Comparison of ENCODE assay signal across 9 mouse cellular contexts in genomic region chr5:93126930-93127562, GRCm38 (mm10). TPM values are rescaled to one million over a fixed set of nuclear protein-coding genes. Genes with fewer than 3 reads are reported as not detected.
A peak's percentile ranks its signal among the peaks of the same experiment; 100 is the strongest.
DNase-seq lines count a peak whose midpoint lies in the region; ATAC-seq lines count a peak whose summit lies in the region.
"Had no signal": no experiment of that assay in that cellular context is flagged by ENCODE, and none has a peak within 500 bp of the region (broad histone marks: within the 10 kb centered on the region; RNA-seq: fewer than 3 reads in every experiment).

No protein-coding gene starts in this region.

- no peak for ATAC-seq in heart, embryonic 15.5 days (replicated peaks; ENCODE audit: insufficient number of reproducible peaks, insufficient read depth, low FRiP score, low read depth)
- peak; percentile 61 for ATAC-seq in forebrain, embryonic 16.5 days
- ATAC-seq in midbrain, embryonic 12.5 days (ENCODE audit: low FRiP score, low read depth): peak; percentile 57

- DNase-seq in heart, postnatal 25 days (ENCODE audit: low spot score): no peak
- peak; percentile 47 for DNase-seq in Muller cell, postnatal 12 days (ENCODE audit: inconsistent ontology term)
- DNase-seq in cerebellum, postnatal 4 days (ENCODE audit: low spot score in 2 of 2): no peak
- no peak for DNase-seq in kidney, postnatal 36 days
- DNase-seq in adrenal gland, postnatal 10 days: no peak

- H3K4me2 ChIP-seq in heart, embryonic 15.5 days: no peak overlapping the region
- peak overlapping the region; percentile 3; the same call in 1 of the 2 replicates for H3K4me2 ChIP-seq in forebrain, embryonic 16.5 days (ENCODE audit: low read length)
- H3K4me2 ChIP-seq in midbrain, embryonic 12.5 days (replicated peaks): peak overlapping the region; percentile 23; the same call in 1 of the 2 replicates

- WGBS in heart, embryonic 15.5 days: 51% methylated on average over 4 of the region's 4 CpGs
- 8% methylated on average over 4 of the region's 4 CpGs for WGBS in forebrain, embryonic 16.5 days
- WGBS in midbrain, embryonic 12.5 days: 15% methylated on average over 4 of the region's 4 CpGs

- no peaks in the 10 kb centered on the region for H3K36me3 ChIP-seq in heart, embryonic 15.5 days
- H3K36me3 ChIP-seq in forebrain, embryonic 16.5 days (ENCODE audit: control insufficient read depth, insufficient read depth): no peaks in the 10 kb centered on the region
- H3K36me3 ChIP-seq in midbrain, embryonic 12.5 days: no peaks in the 10 kb centered on the region

- no peaks in the 10 kb centered on the region for H3K9me3 ChIP-seq in heart, embryonic 15.5 days (replicated peaks)
- no peaks in the 10 kb centered on the region for H3K9me3 ChIP-seq in forebrain, embryonic 16.5 days (ENCODE audit: control insufficient read depth, low read length)
- H3K9me3 ChIP-seq in midbrain, embryonic 12.5 days: no peaks in the 10 kb centered on the region

- no peak overlapping the region for H3K9ac ChIP-seq in heart, embryonic 15.5 days
- H3K9ac ChIP-seq in forebrain, embryonic 16.5 days (replicated peaks; ENCODE audit: low read depth, low read length): no peak overlapping the region
- peak overlapping the region; percentile 28; the same call in 1 of the 2 replicates for H3K9ac ChIP-seq in midbrain, embryonic 12.5 days (replicated peaks)

- intact Hi-C loops in heart, postnatal 25 days (cut with DNase I): loop anchor here (5.0 kb wide), 1 partner anchor 35 kb away; the partner anchor contains the start of gene Sept11

- H3K4me3 ChIP-seq in heart, embryonic 15.5 days: no peak overlapping the region
- H3K4me3 ChIP-seq in forebrain, embryonic 16.5 days (replicated peaks; ENCODE audit: low read length): no peak overlapping the region
- H3K4me3 ChIP-seq in midbrain, embryonic 12.5 days: no peak overlapping the region
- H3K4me3 ChIP-seq: myocyte had no signal

- H3K27me3 ChIP-seq in heart, embryonic 15.5 days: no peaks in the 10 kb centered on the region
- no peaks in the 10 kb centered on the region for H3K27me3 ChIP-seq in forebrain, embryonic 16.5 days (replicated peaks; ENCODE audit: control insufficient read depth, insufficient read depth, low read length)
- no peaks in the 10 kb centered on the region for H3K27me3 ChIP-seq in midbrain, embryonic 12.5 days

- peaks cover 75% of the 10 kb centered on the region for H3K4me1 ChIP-seq in heart, embryonic 15.5 days (replicated peaks)
- H3K4me1 ChIP-seq in forebrain, embryonic 16.5 days (replicated peaks; ENCODE audit: control insufficient read depth, insufficient read depth, low read length): peaks cover 46% of the 10 kb centered on the region
- H3K4me1 ChIP-seq in midbrain, embryonic 12.5 days: peaks cover 77% of the 10 kb centered on the region

- peak overlapping the region; percentile 43; the same call in 1 of the 2 replicates for H3K27ac ChIP-seq in heart, embryonic 15.5 days
- H3K27ac ChIP-seq in forebrain, embryonic 16.5 days (ENCODE audit: low read length): peak overlapping the region; percentile 68
- peak overlapping the region; percentile 82 for H3K27ac ChIP-seq in midbrain, embryonic 12.5 days (replicated peaks)

RNA-seq across cellular contexts. Expression of gene Sept11, which starts 33.8 kb away (rescaled TPM):
- 79.0 and 94.5 TPM in 2 replicates for polyA plus RNA-seq in heart, embryonic 15.5 days (2015; fragmentation: Nextera tagmentation; extraction: Ambion mirVana)
- 10 to 100 TPM; 35.0 to 35.2 TPM for total RNA-seq in heart, postnatal 25 days (2021)
- polyA plus RNA-seq in forebrain, embryonic 16.5 days (2015; fragmentation: Nextera tagmentation; extraction: Ambion mirVana): 175 and 198 TPM in 2 replicates
- 260 and 272 TPM in 2 replicates for polyA plus RNA-seq in midbrain, embryonic 12.5 days (2016; fragmentation: Nextera tagmentation; extraction: Ambion mirVana)
- total RNA-seq in adrenal gland, postnatal 10 days (2021): 10 to 100 TPM; 67.7 to 77.8 TPM
